Mouse (Mus musculus) stomach, embryonic 16.5 days (tissue): Measurements from ENCODE around the gene C130050O18Rik. TPM values are rescaled to one million over a fixed set of nuclear protein-coding genes. Genes with fewer than 3 reads are reported as not detected.

Experiments
- ATAC-seq: fragments of 200-750 bp; cut with Nextera tagmentation; 2 replicates; pipeline ENCODE4 v1.8.0; 2017; ENCODE audit warnings: moderate number of reproducible peaks, moderate TSS enrichment; ENCODE audit not compliant: insufficient read depth, low FRiP score
- H3K27ac ChIP-seq: fragments of 300-500 bp; sonication (generic); 2 replicates; pipeline ENCODE4 v1.5.1; 2014; ENCODE audit warnings: low read length
- H3K27me3 ChIP-seq: fragments of 300-500 bp; sonication (generic); 2 replicates; pipeline ENCODE4 v1.6.1; 2014; ENCODE audit warnings: low read length, control low read depth, mixed read lengths; ENCODE audit not compliant: control insufficient read depth, insufficient read depth
- H3K36me3 ChIP-seq: fragments of 300-500 bp; sonication (generic); 2 replicates; pipeline ENCODE4 v1.6.1; 2014; ENCODE audit warnings: low read length; ENCODE audit not compliant: control insufficient read depth, insufficient read depth
- H3K4me1 ChIP-seq: fragments of 300-500 bp; sonication (generic); 2 replicates; pipeline ENCODE4 v1.6.1; 2014; ENCODE audit warnings: low read length, control low read depth, mixed read lengths; ENCODE audit not compliant: control insufficient read depth, insufficient read depth
- H3K4me2 ChIP-seq: fragments of 300-500 bp; sonication (generic); 2 replicates; pipeline ENCODE4 v1.6.1; 2014; ENCODE audit warnings: low read depth, low read length, mixed read lengths
- H3K4me3 ChIP-seq: fragments of 300-500 bp; sonication (generic); replicated peaks from 2 replicates; pipeline ENCODE4 v1.5.1; 2014; ENCODE audit warnings: mild to moderate bottlenecking, low read length
- H3K9ac ChIP-seq: fragments of 300-500 bp; sonication (generic); 2 replicates; pipeline ENCODE4 v1.6.1; 2014; ENCODE audit warnings: low read length
- H3K9me3 ChIP-seq: fragments of 300-500 bp; sonication (generic); replicated peaks from 2 replicates; pipeline ENCODE4 v1.6.1; 2016; ENCODE audit warnings: low read length, control low read depth; ENCODE audit not compliant: control insufficient read depth
- WGBS: fragments of 180-500 bp; shearing (Covaris S2); extraction: QIAGEN DNeasy Blood & Tissue Kit; methylation state at CpG from one replicate; pipeline ENCODE4 v1.1.7; 2014; 5-methylcytosine and 5-hydroxymethylcytosine counted together
- polyA plus RNA-seq: library from polyadenylated mRNA; unstranded; fragments of >200 nt; fragmentation: Nextera tagmentation; extraction: Ambion mirVana; gene quantifications from 2 replicates; pipeline ENCODE4 v1.2.1, GENCODE M21; 2015

The C130050O18Rik gene
- polyA plus RNA-seq, 1 experiment from 2014 or later = 0.80 TPM

- Histone ChIP-seq H3K4me1 (peaks cover 28% of the 10 kb centered on the region), H3K27ac (no peak overlapping the region), H3K4me3 (no peak overlapping the region), H3K36me3 (no peaks in the 10 kb centered on the region), H3K9ac (no peak overlapping the region), H3K4me2 (no peak overlapping the region), H3K9me3 (no peaks in the 10 kb centered on the region), H3K27me3 (no peaks in the 10 kb centered on the region)
- WGBS = 82% methylated on average over 11 of the region's 11 CpGs
- ATAC-seq = no peak
These were observed 36.3 kb upstream of the C130050O18Rik start for GRCm38 (mm10) chr5:139368638-139369320.

DNA sequence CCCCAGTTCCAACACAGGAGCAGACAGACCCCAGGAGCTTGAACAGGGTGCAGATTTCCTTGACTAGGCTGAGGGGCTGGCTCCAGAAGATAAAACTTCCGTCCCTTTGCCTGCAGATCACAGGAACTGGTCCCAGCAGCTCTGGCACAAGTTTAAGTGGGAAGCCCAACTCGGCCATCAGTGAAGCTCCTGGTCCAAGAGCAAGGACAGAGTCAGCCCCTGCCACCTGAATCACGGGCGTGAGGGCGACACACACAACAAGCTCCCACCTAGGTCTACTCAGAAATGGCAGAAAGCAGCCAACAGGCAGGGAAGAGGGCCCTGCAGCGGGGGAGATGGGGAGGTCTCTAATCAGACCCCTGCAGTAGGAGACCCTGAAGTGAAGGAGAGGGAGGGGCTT is 34.7 kb upstream of the C130050O18Rik start:
- no peaks in the 10 kb centered on the region for H3K36me3 ChIP-seq
- no peaks in the 10 kb centered on the region for H3K9me3 ChIP-seq
- H3K27ac ChIP-seq = no peak overlapping the region
- no peak for ATAC-seq
- 88% methylated on average over 6 of the region's 6 CpGs for WGBS
- H3K4me2 ChIP-seq = no peak overlapping the region
- H3K4me3 ChIP-seq = no peak overlapping the region
- H3K9ac ChIP-seq = peak overlapping the region; percentile 26; the same call in 1 of the 2 replicates
- no peaks in the 10 kb centered on the region for H3K27me3 ChIP-seq
- H3K4me1 ChIP-seq = peaks cover 16% of the 10 kb centered on the region

GRCm38 (mm10) chr5:139371118-139371517 is 34.0 kb upstream of the C130050O18Rik start:
- peak overlapping the region; percentile 79 for H3K4me3 ChIP-seq
- H3K36me3 ChIP-seq = no peaks in the 10 kb centered on the region
- 60% methylated on average over 5 of the region's 5 CpGs for WGBS
- H3K9me3 ChIP-seq = no peaks in the 10 kb centered on the region
- H3K4me2 ChIP-seq = peak overlapping the region; percentile 94
- H3K4me1 ChIP-seq = peaks cover 16% of the 10 kb centered on the region
- H3K27ac ChIP-seq = peak overlapping the region; percentile 81; the same call in 1 of the 2 replicates
- peak overlapping the region; percentile 96 for H3K9ac ChIP-seq
- ATAC-seq = no peak
- no peaks in the 10 kb centered on the region for H3K27me3 ChIP-seq

DNA sequence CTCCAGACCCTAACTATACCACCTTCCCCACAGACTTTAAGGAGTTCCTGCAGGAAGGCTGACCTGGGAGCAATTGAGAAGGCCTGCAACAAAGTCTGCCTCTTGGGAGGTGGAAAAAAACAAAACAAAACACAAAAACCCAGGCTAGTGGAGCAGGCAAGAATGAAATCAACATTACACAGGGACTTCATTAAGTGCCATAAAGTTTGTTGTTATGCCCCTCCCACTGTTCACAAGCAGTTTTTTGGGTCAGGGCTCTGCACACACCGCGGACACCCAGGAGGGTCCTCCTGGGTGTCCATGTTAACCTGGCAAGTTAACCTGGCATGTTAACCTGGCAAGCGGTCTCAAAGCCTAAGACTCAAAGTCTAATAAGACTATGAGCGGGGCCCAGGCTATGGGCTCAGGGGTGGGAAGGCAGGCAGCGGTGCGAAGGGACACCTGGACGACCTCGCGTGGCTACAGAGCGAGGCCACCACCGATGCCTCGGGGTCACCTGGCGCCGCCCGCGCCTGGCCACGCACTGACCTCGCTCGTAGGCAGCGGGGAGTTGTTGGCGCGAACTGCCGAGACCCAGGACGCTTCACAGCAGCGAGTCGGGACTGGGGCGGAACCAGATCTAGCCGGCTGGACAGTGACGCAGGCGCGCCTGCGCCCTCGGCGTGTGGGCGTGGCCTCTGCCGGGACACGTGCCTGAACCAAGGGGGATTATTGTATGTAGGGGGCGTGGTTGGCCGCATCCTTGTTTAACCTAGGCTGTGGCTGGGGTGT is 33.3 kb upstream of the C130050O18Rik start:
- Histone ChIP-seq H3K27ac (peak overlapping the region; percentile 81), H3K4me3 (peak overlapping the region; percentile 79), H3K9ac (peak overlapping the region; percentile 96), H3K9me3 (no peaks in the 10 kb centered on the region), H3K27me3 (no peaks in the 10 kb centered on the region), H3K4me2 (peak overlapping the region; percentile 94), H3K4me1 (peaks cover 16% of the 10 kb centered on the region), H3K36me3 (no peaks in the 10 kb centered on the region)
- peak; percentile 95 for ATAC-seq
- WGBS = under 1% methylated on average over 39 of the region's 39 CpGs

- H3K27ac ChIP-seq = no peak overlapping the region
- H3K36me3 ChIP-seq = no peaks in the 10 kb centered on the region
- no peaks in the 10 kb centered on the region for H3K27me3 ChIP-seq
- H3K4me1 ChIP-seq = peaks cover 23% of the 10 kb centered on the region
- no peak overlapping the region for H3K4me2 ChIP-seq
- H3K9me3 ChIP-seq = no peaks in the 10 kb centered on the region
- ATAC-seq = no peak
- H3K4me3 ChIP-seq = no peak overlapping the region
- no peak overlapping the region for H3K9ac ChIP-seq
- 74% methylated on average over 3 of the region's 3 CpGs for WGBS
These were observed 32.0 kb upstream of the C130050O18Rik start for GRCm38 (mm10) chr5:139373126-139373525.

DNA sequence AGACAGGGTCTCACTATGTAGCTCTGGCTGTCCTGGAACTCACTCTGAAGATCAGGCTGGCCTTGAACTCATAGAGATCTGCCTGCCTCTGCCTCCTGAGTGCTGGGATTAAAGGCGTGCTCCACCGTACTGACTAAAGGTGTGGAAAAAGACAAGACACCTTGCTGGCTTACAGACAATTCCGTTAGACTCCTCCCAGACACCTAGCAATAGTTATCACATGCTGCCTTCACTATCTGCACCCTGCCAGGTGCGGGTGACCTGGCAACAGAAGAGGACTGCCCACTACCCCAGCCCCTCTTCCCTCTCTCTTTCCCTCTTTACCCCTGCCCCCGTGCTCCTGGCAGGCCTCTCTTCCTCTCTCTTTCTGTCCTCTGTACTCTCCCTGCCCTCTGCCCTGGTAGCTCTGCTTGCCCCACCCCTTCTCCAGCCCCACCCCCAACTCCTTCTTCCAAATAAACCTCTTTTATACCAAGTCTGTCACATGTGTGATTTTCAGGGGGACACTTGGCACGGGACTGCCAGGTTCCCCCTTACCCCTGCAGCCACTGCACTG is 31.1 kb upstream of the C130050O18Rik start:
- Histone ChIP-seq H3K36me3 (no peaks in the 10 kb centered on the region), H3K4me3 (no peak overlapping the region), H3K4me2 (no peak overlapping the region), H3K27me3 (no peaks in the 10 kb centered on the region), H3K9ac (no peak overlapping the region), H3K9me3 (no peaks in the 10 kb centered on the region), H3K4me1 (peaks cover 26% of the 10 kb centered on the region), H3K27ac (no peak overlapping the region)
- ATAC-seq = no peak
- WGBS = 71% methylated on average over 6 of the region's 6 CpGs

DNA sequence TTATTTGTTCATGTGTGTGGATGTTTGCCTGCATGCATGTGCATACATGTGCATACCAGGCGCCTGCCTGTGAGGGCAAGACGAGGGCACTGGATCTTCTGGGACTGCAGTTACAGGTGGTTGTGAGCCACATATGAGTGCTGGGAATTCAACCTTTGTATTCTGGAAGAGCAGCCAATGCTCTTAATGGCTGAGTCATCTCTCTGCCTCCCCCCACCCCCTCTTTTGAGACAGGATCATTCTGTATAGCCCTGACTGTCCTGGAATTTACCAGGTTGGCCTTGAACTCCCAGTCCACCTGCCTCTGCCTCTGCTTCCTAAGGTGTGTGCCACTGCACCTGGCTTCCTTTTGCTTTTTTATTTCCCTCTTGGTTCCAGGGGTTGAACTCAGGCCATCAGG is 30.2 kb upstream of the C130050O18Rik start:
- H3K27ac ChIP-seq = no peak overlapping the region
- ATAC-seq = no peak
- no peaks in the 10 kb centered on the region for H3K36me3 ChIP-seq
- no peaks in the 10 kb centered on the region for H3K9me3 ChIP-seq
- no peak overlapping the region for H3K4me3 ChIP-seq
- no peak overlapping the region for H3K4me2 ChIP-seq
- 81% methylated on average over 2 of the region's 2 CpGs for WGBS
- H3K9ac ChIP-seq = no peak overlapping the region
- peaks cover 35% of the 10 kb centered on the region for H3K4me1 ChIP-seq
- H3K27me3 ChIP-seq = no peaks in the 10 kb centered on the region

DNA sequence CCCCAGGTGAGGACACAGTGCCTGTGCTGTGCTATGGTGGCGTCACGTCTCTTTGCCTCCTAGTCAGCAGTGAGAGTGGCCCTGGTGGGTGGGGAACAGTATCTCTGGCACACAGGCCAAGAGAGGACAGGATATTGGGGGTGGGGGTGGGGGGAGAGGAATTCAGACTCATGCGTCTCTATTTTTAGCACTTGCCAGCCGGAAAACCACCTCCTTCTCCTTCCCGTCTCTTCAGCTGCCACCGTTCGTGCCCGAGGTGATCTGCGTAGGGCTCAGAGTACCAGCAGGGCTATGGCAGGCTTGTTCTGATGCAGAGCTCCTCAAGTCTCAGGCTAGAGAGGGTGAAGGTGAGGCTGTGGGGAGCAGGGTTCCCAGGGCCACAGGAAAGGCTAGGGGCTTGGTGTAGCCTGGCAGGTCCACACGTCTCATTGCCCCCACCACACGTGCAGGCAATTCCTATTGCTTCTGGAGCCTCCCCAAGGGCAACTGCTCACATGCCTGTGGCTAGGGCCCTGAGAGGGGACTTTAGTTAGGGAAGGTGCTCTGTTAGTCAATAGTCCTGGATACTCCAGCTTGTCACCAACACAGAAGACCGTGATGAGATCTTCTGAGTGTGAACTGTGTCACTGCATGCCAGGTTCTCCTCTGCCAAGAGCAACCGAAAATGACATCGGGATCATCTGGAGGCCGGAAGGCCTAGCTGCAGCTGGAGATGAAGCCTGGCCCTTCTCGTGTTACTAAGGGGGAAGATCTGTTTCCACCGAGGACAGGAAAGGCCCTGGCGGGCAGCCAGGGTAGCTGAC is 27.4 kb upstream of the C130050O18Rik start, which contains the start of gene Gpr146:
Gene Gpr146 (plus strand): TSS at position 230 of the 803 bp plus-strand sequence.
- Histone ChIP-seq H3K4me2 (no peak within 1 kb of the TSS; the same call in 1 of the 2 replicates), H3K9ac (peak within 1 kb of the TSS; percentile 41; the same call in 1 of the 2 replicates), H3K27me3 (no peaks in the 10 kb centered on the region), H3K4me3 (no peak within 1 kb of the TSS), H3K4me1 (peaks cover 36% of the 10 kb centered on the region), H3K9me3 (no peaks in the 10 kb centered on the region), H3K36me3 (no peaks in the 10 kb centered on the region), H3K27ac (peak within 1 kb of the TSS; percentile 75)
- 56% methylated on average over 18 of the region's 18 CpGs for WGBS
- ATAC-seq = no peak
